Mouse (Mus musculus) bone marrow, adult 2 months (tissue): Measurements from ENCODE around the gene Sox6. TPM values are rescaled to one million over a fixed set of nuclear protein-coding genes. Genes with fewer than 3 reads are reported as not detected.

ENCODE experiments used
- H3K27ac ChIP-seq: fragments of 200-500 bp; 2 replicates; pipeline ENCODE4 v1.5.1; 2012; ENCODE audit warnings: low read depth, mild to moderate bottlenecking, control low read depth, inconsistent platforms, low read length; ENCODE audit not compliant: control insufficient read depth, poor library complexity, insufficient read depth
- H3K4me1 ChIP-seq: fragments of 200-500 bp; 2 replicates; pipeline ENCODE4 v1.6.1; 2011; ENCODE audit warnings: low read length; ENCODE audit not compliant: control insufficient read depth, insufficient read depth
- H3K4me3 ChIP-seq: fragments of 200-500 bp; replicated peaks from 2 replicates; pipeline ENCODE3; 2011; ENCODE audit warnings: mild to moderate bottlenecking, low read depth, low read length, control low read depth; ENCODE audit not compliant: control insufficient read depth
- CTCF ChIP-seq: fragments of 200-500 bp; IDR thresholded peaks from 2 replicates; pipeline ENCODE4 v1.5.1; 2011; ENCODE audit warnings: low read length, control low read depth; ENCODE audit not compliant: control insufficient read depth, insufficient read depth
- POLR2A ChIP-seq: fragments of 200-500 bp; IDR thresholded peaks from 2 replicates; pipeline ENCODE4 v1.6.1; 2011; ENCODE audit warnings: low read depth, mild to moderate bottlenecking, control low read depth, low read length, borderline replicate concordance; ENCODE audit not compliant: control insufficient read depth
- WGBS: fragments of 180-500 bp; shearing (Covaris S2); methylation state at CpG from one replicate; pipeline ENCODE4 v1.1.7; 2018; 5-methylcytosine and 5-hydroxymethylcytosine counted together
- polyA plus RNA-seq: library from polyadenylated mRNA; stranded (reverse); fragments of >200 nt; gene quantifications from 2 replicates; pipeline ENCODE4 v1.2.4, GENCODE M21; 2011; ENCODE audit warnings: low replicate concordance; ENCODE audit not compliant: missing spikeins, insufficient read depth, insufficient read length

Gene Sox6
- polyA plus RNA-seq, 1 experiment, result 33.0 TPM

- H3K27ac ChIP-seq, result no peak overlapping the region
- H3K4me3 ChIP-seq, result no peak overlapping the region
- 45% methylated on average over 4 of the region's 4 CpGs for WGBS
- TF ChIP-seq CTCF, result no peak
- no peak for TF ChIP-seq POLR2A
- H3K4me1 ChIP-seq, result no peaks in the 10 kb centered on the region; the same call in 1 of the 2 replicates
These were observed 71.4 kb downstream of the Sox6 start for GRCm38 (mm10) chr7:115967186-115967585.

- 49% methylated on average over 4 of the region's 4 CpGs for WGBS
- Histone ChIP-seq H3K4me3 (no peak overlapping the region), H3K4me1 (no peaks in the 10 kb centered on the region; the same call in 1 of the 2 replicates), H3K27ac (no peak overlapping the region)
- TF ChIP-seq POLR2A (no peak), CTCF (no peak)
These were observed 72.4 kb downstream of the Sox6 start for GRCm38 (mm10) chr7:115966181-115966580.

GRCm38 (mm10) chr7:115953046-115953445, 85.5 kb downstream of the Sox6 start:
- TF ChIP-seq POLR2A (no peak), CTCF (no peak)
- H3K4me3 ChIP-seq, result no peak overlapping the region
- no peak overlapping the region for H3K27ac ChIP-seq
- WGBS, result 78% methylated on average over 3 of the region's 3 CpGs
- no peaks in the 10 kb centered on the region; the same call in 1 of the 2 replicates for H3K4me1 ChIP-seq

GRCm38 (mm10) chr7:115952235-115952634, 86.4 kb downstream of the Sox6 start:
- H3K4me1 ChIP-seq, result no peaks in the 10 kb centered on the region; the same call in 1 of the 2 replicates
- no peak overlapping the region for H3K27ac ChIP-seq
- H3K4me3 ChIP-seq, result no peak overlapping the region
- TF ChIP-seq POLR2A (no peak), CTCF (no peak)
- 34% methylated on average over 3 of the region's 3 CpGs for WGBS

GRCm38 (mm10) chr7:115951689-115952088, 86.9 kb downstream of the Sox6 start:
- no peak overlapping the region for H3K4me3 ChIP-seq
- WGBS, result 66% methylated on average over 4 of the region's 4 CpGs
- TF ChIP-seq CTCF (no peak), POLR2A (no peak)
- H3K27ac ChIP-seq, result no peak overlapping the region
- H3K4me1 ChIP-seq, result no peaks in the 10 kb centered on the region; the same call in 1 of the 2 replicates

GRCm38 (mm10) chr7:115947916-115948315, 90.7 kb downstream of the Sox6 start:
- Histone ChIP-seq H3K4me3 (no peak overlapping the region), H3K27ac (no peak overlapping the region), H3K4me1 (no peaks in the 10 kb centered on the region; the same call in 1 of the 2 replicates)
- WGBS, result 86% methylated on average over 2 of the region's 2 CpGs
- no peak for TF ChIP-seq CTCF
- no peak for TF ChIP-seq POLR2A

- H3K27ac ChIP-seq, result no peak overlapping the region
- 92% methylated on average over 12 of the region's 12 CpGs for WGBS
- no peak overlapping the region for H3K4me3 ChIP-seq
- TF ChIP-seq POLR2A, result no peak
- TF ChIP-seq CTCF, result no peak
- H3K4me1 ChIP-seq, result peaks cover 2% of the 10 kb centered on the region; the same call in 1 of the 2 replicates
These were observed 92.0 kb downstream of the Sox6 start for GRCm38 (mm10) chr7:115946559-115946958.

- WGBS, result 77% methylated on average over 4 of the region's 4 CpGs
These were observed 93.1 kb downstream of the Sox6 start for GRCm38 (mm10) chr7:115945516-115945915.

GRCm38 (mm10) chr7:115944250-115944649, 94.3 kb downstream of the Sox6 start:
- Histone ChIP-seq H3K4me3 (no peak overlapping the region), H3K27ac (no peak overlapping the region), H3K4me1 (peaks cover 5% of the 10 kb centered on the region; the same call in 1 of the 2 replicates)
- WGBS, result 81% methylated on average over 5 of the region's 5 CpGs
- no peak for TF ChIP-seq POLR2A
- TF ChIP-seq CTCF, result no peak

More at GRCm38 (mm10) chr7:115945516-115945915, 93.1 kb downstream of the Sox6 start:
- no peak overlapping the region for H3K27ac ChIP-seq
- H3K4me3 ChIP-seq, result no peak overlapping the region
- no peak for TF ChIP-seq POLR2A
- TF ChIP-seq CTCF, result no peak
- H3K4me1 ChIP-seq, result peaks cover 5% of the 10 kb centered on the region; the same call in 1 of the 2 replicates
